Mouse (Mus musculus) lung, adult 2 months (tissue): ENCODE measurements around the gene Ets1.

Experiments used
- CTCF ChIP-seq: fragments of 200-500 bp; IDR thresholded peaks from 2 replicates; pipeline ENCODE4 v1.5.1; 2011; ENCODE audit warnings: mild to moderate bottlenecking, low read length, control low read depth; ENCODE audit not compliant: insufficient read depth
- POLR2A ChIP-seq: fragments of 200-500 bp; IDR thresholded peaks from 2 replicates; pipeline ENCODE4 v1.6.1; 2011; ENCODE audit warnings: low read depth, mild to moderate bottlenecking, control low read depth, low read length, borderline replicate concordance; ENCODE audit errors: extremely low read depth

- TF ChIP-seq POLR2A (no peak), CTCF (no peak)
Observed at GRCm38 (mm10) chr9:32717931-32718820, 82.2 kb downstream of the Ets1 start.
